Mouse (Mus musculus) liver, adult 2 months (tissue): ENCODE measurements around the gene Amfr. TPM values are rescaled to one million over a fixed set of nuclear protein-coding genes. Genes with fewer than 3 reads are reported as not detected.
A peak's percentile ranks its signal among the peaks of the same experiment; 100 is the strongest.

ENCODE experiments used
- DNase-seq: peaks from one replicate; pipeline ENCODE4 v3.0.0-alpha.2; 2011; ENCODE audit warnings: low read depth, low spot score; ENCODE audit errors: extremely low read depth
- H3K27ac ChIP-seq: fragments of 200-500 bp; replicated peaks from 2 replicates; pipeline ENCODE4 v1.5.1; 2012; ENCODE audit warnings: low read depth, mild to moderate bottlenecking, control low read depth, inconsistent platforms, low read length; ENCODE audit not compliant: insufficient read depth
- H3K27me3 ChIP-seq: fragments of 200-500 bp; 2 replicates; pipeline ENCODE4 v1.6.1; 2012; ENCODE audit warnings: mild to moderate bottlenecking, moderate library complexity, low read length, inconsistent platforms; ENCODE audit not compliant: control insufficient read depth, insufficient read depth
- H3K36me3 ChIP-seq: fragments of 200-500 bp; 2 replicates; pipeline ENCODE4 v1.6.1; 2012; ENCODE audit warnings: low read length, inconsistent platforms; ENCODE audit not compliant: control insufficient read depth, insufficient read depth
- H3K4me1 ChIP-seq: fragments of 200-500 bp; 2 replicates; pipeline ENCODE4 v1.6.1; 2011; ENCODE audit warnings: low read length; ENCODE audit not compliant: control insufficient read depth, insufficient read depth
- H3K4me3 ChIP-seq: fragments of 200-500 bp; 2 replicates; pipeline ENCODE4 v1.5.1; 2011; ENCODE audit warnings: low read depth, mild to moderate bottlenecking, control low read depth, low read length, moderate library complexity; ENCODE audit not compliant: insufficient read depth
- H3K79me2 ChIP-seq: fragments of 200-500 bp; 2 replicates; pipeline ENCODE4 v1.6.1; 2012; ENCODE audit warnings: inconsistent platforms, mild to moderate bottlenecking, low read length, moderate library complexity; ENCODE audit not compliant: control insufficient read depth, insufficient read depth
- H3K9ac ChIP-seq: fragments of 200-500 bp; 2 replicates; pipeline ENCODE4 v1.6.1; 2012; ENCODE audit warnings: low read depth, mild to moderate bottlenecking, control low read depth, inconsistent platforms, low read length
- CTCF ChIP-seq: fragments of 200-500 bp; IDR thresholded peaks from 2 replicates; pipeline ENCODE4 v1.5.1; 2011; ENCODE audit warnings: low read depth, low read length, control low read depth
- POLR2A ChIP-seq: fragments of 200-500 bp; IDR thresholded peaks from 2 replicates; pipeline ENCODE4 v1.6.1; 2011; ENCODE audit warnings: low read length, control low read depth; ENCODE audit not compliant: insufficient read depth; ENCODE audit errors: extremely low read depth
- WGBS: fragments of 180-500 bp; shearing (Covaris S2); methylation state at CpG from one replicate; pipeline ENCODE4 v1.1.7; 2018; 5-methylcytosine and 5-hydroxymethylcytosine counted together
- polyA plus RNA-seq: library from polyadenylated mRNA; depleted of rRNA; stranded (reverse); fragments of >200 nt; gene quantifications from 2 replicates; pipeline ENCODE4 v1.2.3, GENCODE M21; 2012
- total RNA-seq: library from RNA; depleted of rRNA; stranded (reverse); fragments of >200 nt; gene quantifications from 2 replicates; pipeline ENCODE4 v1.2.3, GENCODE M21; 2014

Gene Amfr
- total and polyA plus RNA-seq, 2 experiments = 239 to 263 TPM

DNA sequence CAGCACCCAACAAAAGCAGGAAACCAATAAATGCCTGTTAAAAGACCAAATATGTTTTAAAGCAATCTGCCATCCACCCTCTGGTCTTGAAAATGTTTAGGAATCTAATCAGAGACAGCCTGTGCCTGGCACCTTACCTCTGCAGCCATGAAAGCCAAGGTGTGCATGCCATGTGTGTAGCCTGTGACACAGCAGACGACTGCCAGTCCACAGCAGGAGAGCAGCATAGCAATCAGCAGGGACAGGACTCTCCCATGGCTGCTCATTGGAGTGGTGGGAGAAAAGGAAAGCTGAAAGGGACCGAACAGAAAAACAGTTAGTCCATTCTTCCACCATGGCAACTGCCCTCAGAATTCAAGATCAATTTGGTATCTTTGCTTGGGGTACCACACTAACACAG, 13.7 kb downstream of the Amfr start:
- TF ChIP-seq CTCF = no peak
- TF ChIP-seq POLR2A = no peak
- Histone ChIP-seq H3K4me3 (no peak overlapping the region), H3K36me3 (peaks cover 55% of the 10 kb centered on the region), H3K79me2 (peaks cover 8% of the 10 kb centered on the region; the same call in 1 of the 2 replicates), H3K9ac (no peak overlapping the region), H3K27me3 (no peaks in the 10 kb centered on the region), H3K27ac (no peak overlapping the region), H3K4me1 (no peaks in the 10 kb centered on the region)
- no peak for DNase-seq
- 92% methylated on average over 2 of the region's 2 CpGs for WGBS

DNA sequence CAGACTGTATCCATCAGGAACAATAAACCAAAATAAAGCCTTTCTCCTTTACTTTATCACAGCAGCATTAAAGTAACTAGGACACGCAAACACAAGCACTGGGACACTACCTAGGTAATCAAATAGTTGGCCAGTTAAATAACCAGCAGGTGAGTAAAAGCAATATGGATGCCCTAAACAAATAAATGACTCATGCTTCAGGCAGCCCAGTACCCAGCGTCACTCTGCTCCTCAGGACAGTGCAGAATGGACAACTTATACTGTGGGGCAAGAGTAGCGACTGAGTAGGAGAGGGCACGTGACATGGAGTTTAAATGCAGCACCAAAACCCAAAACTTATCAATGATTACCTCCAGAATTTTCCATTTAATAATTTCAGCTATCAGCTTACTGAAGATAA, 22.9 kb downstream of the Amfr start:
- Histone ChIP-seq H3K79me2 (peaks cover 7% of the 10 kb centered on the region; the same call in 1 of the 2 replicates), H3K27ac (no peak overlapping the region), H3K36me3 (peaks cover 47% of the 10 kb centered on the region), H3K4me3 (no peak overlapping the region), H3K4me1 (no peaks in the 10 kb centered on the region; the same call in 1 of the 2 replicates), H3K27me3 (no peaks in the 10 kb centered on the region), H3K9ac (no peak overlapping the region)
- WGBS = 53% methylated on average over 4 of the region's 4 CpGs
- no peak for DNase-seq
- TF ChIP-seq POLR2A (no peak), CTCF (no peak)

DNA sequence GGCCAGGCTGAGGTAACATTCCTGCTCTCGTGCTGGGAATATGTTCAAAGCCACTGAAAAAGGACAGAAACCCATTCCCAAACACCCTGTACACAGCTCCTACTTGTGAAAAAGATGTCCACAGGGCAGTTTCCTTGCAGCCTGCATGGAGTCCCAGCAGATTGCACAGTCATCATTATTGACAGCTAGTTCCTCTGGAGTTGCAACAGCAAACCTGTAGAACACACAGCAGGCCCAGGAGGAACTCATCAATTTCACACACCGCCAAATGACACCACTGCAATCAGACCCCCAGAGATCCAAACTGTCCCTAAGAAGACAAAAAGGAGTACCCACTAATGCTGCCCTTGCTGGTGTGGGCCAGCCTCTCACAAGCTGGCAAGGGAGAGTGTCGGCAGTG, 27.9 kb downstream of the Amfr start:
- Histone ChIP-seq H3K36me3 (peaks cover 82% of the 10 kb centered on the region), H3K9ac (no peak overlapping the region), H3K79me2 (peaks cover 3% of the 10 kb centered on the region; the same call in 1 of the 2 replicates), H3K27me3 (no peaks in the 10 kb centered on the region), H3K4me1 (no peaks in the 10 kb centered on the region), H3K27ac (no peak overlapping the region), H3K4me3 (no peak overlapping the region)
- DNase-seq = no peak
- TF ChIP-seq CTCF = no peak
- TF ChIP-seq POLR2A = no peak
- 88% methylated on average over 3 of the region's 3 CpGs for WGBS

- peaks cover 83% of the 10 kb centered on the region for H3K36me3 ChIP-seq
- H3K27ac ChIP-seq = no peak overlapping the region
- no peak overlapping the region for H3K9ac ChIP-seq
- H3K4me1 ChIP-seq = no peaks in the 10 kb centered on the region
- DNase-seq = no peak
- TF ChIP-seq CTCF (peak; percentile 28), POLR2A (no peak)
- no peak overlapping the region for H3K4me3 ChIP-seq
- 94% methylated on average over 3 of the region's 3 CpGs for WGBS
- no peaks in the 10 kb centered on the region for H3K27me3 ChIP-seq
- peaks cover 3% of the 10 kb centered on the region; the same call in 1 of the 2 replicates for H3K79me2 ChIP-seq
These were observed 28.8 kb downstream of the Amfr start for GRCm38 (mm10) chr8:93983827-93984226.

GRCm38 (mm10) chr8:93981679-93982215, 30.9 kb downstream of the Amfr start:
- 91% methylated on average over 5 of the region's 5 CpGs for WGBS
- no peak overlapping the region for H3K9ac ChIP-seq
- TF ChIP-seq CTCF (no peak), POLR2A (no peak)
- no peaks in the 10 kb centered on the region for H3K27me3 ChIP-seq
- H3K4me3 ChIP-seq = no peak overlapping the region
- no peaks in the 10 kb centered on the region for H3K79me2 ChIP-seq
- no peak overlapping the region for H3K27ac ChIP-seq
- no peaks in the 10 kb centered on the region for H3K4me1 ChIP-seq
- no peak for DNase-seq
- H3K36me3 ChIP-seq = peaks cover 83% of the 10 kb centered on the region

DNA sequence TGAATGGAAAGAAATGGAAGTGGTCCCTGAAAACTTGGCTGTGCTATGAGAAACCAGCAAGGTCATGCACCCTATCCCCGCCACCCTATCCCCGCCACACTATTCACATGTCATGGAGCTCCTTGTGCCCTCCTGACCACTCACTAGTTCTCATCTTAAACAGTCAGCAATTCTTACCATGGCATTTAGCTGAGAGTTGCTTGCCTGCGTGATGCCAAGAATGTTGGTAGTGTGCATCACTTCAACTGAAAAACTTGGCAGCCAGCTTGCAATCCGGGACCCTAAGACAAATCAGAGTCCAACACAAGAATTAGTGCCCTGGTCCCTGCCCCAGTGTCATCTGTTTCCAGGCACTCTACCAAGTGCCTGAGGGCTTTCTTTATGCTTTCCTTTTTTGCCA, 32.5 kb downstream of the Amfr start:
- Histone ChIP-seq H3K36me3 (peaks cover 82% of the 10 kb centered on the region), H3K27me3 (no peaks in the 10 kb centered on the region), H3K9ac (no peak overlapping the region), H3K4me3 (no peak overlapping the region), H3K4me1 (peaks cover 10% of the 10 kb centered on the region), H3K79me2 (no peaks in the 10 kb centered on the region), H3K27ac (no peak overlapping the region)
- WGBS = 88% methylated on average over 4 of the region's 4 CpGs
- DNase-seq = no peak
- TF ChIP-seq CTCF = no peak
- TF ChIP-seq POLR2A = no peak
